Mouse (Mus musculus) gonadal fat pad, adult 2 months (tissue): Measurements from ENCODE around the gene Il1rap. TPM values are rescaled to one million over a fixed set of nuclear protein-coding genes. Genes with fewer than 3 reads are reported as not detected.

Experiments
- DNase-seq: peaks from one replicate; pipeline ENCODE4 v3.0.0-alpha.2; 2012; ENCODE audit warnings: low read depth
- polyA plus RNA-seq: library from polyadenylated mRNA; depleted of rRNA; stranded (reverse); fragments of >200 nt; gene quantifications from 2 replicates; pipeline ENCODE4 v1.2.3, GENCODE M21; 2012; rRNA removed

Gene Il1rap
- polyA plus RNA-seq, 1 experiment, result 3.1 TPM

GRCm38 (mm10) chr16:26728139-26728538 is 146.6 kb downstream of the Il1rap start:
- DNase-seq, result no peak

- no peak for DNase-seq
These were observed 149.4 kb downstream of the Il1rap start for GRCm38 (mm10) chr16:26730941-26731340.

- no peak for DNase-seq
These were observed 151.1 kb downstream of the Il1rap start for GRCm38 (mm10) chr16:26732566-26732965.

GRCm38 (mm10) chr16:26755381-26756155 is 174.1 kb downstream of the Il1rap start:
- DNase-seq, result no peak

GRCm38 (mm10) chr16:26775976-26776375 is 194.5 kb downstream of the Il1rap start:
- DNase-seq, result no peak

GRCm38 (mm10) chr16:26777132-26777531 is 195.6 kb downstream of the Il1rap start:
- DNase-seq, result no peak

Other genes with a start within 250 kb of the Il1rap start
- 23.0 and 25.5 TPM in 2 replicates for gene Cldn1, start 209.9 kb upstream of the Il1rap start, polyA plus RNA-seq
- gene Cldn16, start 118.6 kb upstream of the Il1rap start, polyA plus RNA-seq, result 0.43 and 0.79 TPM in 2 replicates
- not detected in 2 replicates for gene Tmem207, start 54.9 kb upstream of the Il1rap start, polyA plus RNA-seq